Mouse (Mus musculus) heart, adult 2 months (tissue): ENCODE results near the gene Galnt18.

Experiments
- CTCF ChIP-seq: fragments of 200-600 bp; IDR thresholded peaks from 2 replicates; pipeline ENCODE4 v1.8.1; 2022; ENCODE audit warnings: antibody characterized with exemption, mild to moderate bottlenecking, moderate library complexity
- POLR2A ChIP-seq: fragments of 200-500 bp; IDR thresholded peaks from 2 replicates; pipeline ENCODE4 v1.6.1; 2011; ENCODE audit warnings: mild to moderate bottlenecking, low read depth, low read length, control low read depth; ENCODE audit not compliant: insufficient read depth

- TF ChIP-seq CTCF, result no peak
- TF ChIP-seq POLR2A, result no peak
Measured at GRCm38 (mm10) chr7:111694312-111694711, 85.5 kb downstream of the Galnt18 start.
